Mouse (Mus musculus) MEL (cell line): ENCODE results near the gene Rnf10. TPM values are rescaled to one million over a fixed set of nuclear protein-coding genes. Genes with fewer than 3 reads are reported as not detected.

Experiments
- DNase-seq: peaks from one replicate; pipeline ENCODE4 v3.0.0; 2011; ENCODE audit warnings: low read depth, low spot score
- H3K27ac ChIP-seq: 2 replicates; pipeline ENCODE4 v1.5.1; 2012; ENCODE audit warnings: low read depth, mild to moderate bottlenecking, control low read depth, low read length, moderate library complexity; ENCODE audit not compliant: control insufficient read depth
- H3K27me3 ChIP-seq, 2 experiments: fragments of 150-350 bp in 1 of 2; sonication (generic) in 1 of 2; 2 replicates each; pipeline ENCODE4 v1.6.1; 2012; ENCODE audit warnings: low read length in 2 of 2, mild to moderate bottlenecking in 2 of 2, improper control_type of control experiment in 1 of 2, moderate library complexity in 1 of 2; ENCODE audit not compliant: insufficient read depth in 2 of 2, control insufficient read depth in 1 of 2
- H3K36me3 ChIP-seq, 2 experiments: 2 replicates each; pipeline ENCODE4 v1.6.1; 2012 to 2014; ENCODE audit warnings: low read length in 2 of 2, improper control_type of control experiment in 1 of 2, inconsistent platforms in 1 of 2, mild to moderate bottlenecking in 1 of 2; ENCODE audit not compliant: insufficient read depth in 2 of 2, control insufficient read depth in 1 of 2
- H3K4me1 ChIP-seq, 2 experiments: fragments of 150-350 bp in 1 of 2; sonication (generic) in 1 of 2; 2 replicates each; pipeline ENCODE4 v1.6.1; 2012; ENCODE audit warnings: low read length in 2 of 2, improper control_type of control experiment in 1 of 2, mild to moderate bottlenecking in 1 of 2; ENCODE audit not compliant: insufficient read depth in 2 of 2, control insufficient read depth in 1 of 2
- H3K4me3 ChIP-seq, 2 experiments: fragments of 150-350 bp in 1 of 2; sonication (generic) in 1 of 2; 2 replicates each; pipeline ENCODE4 v1.5.1; 2012; ENCODE audit warnings: low read depth in 2 of 2, low read length in 2 of 2, mild to moderate bottlenecking in 2 of 2, moderate library complexity in 2 of 2, control low read depth in 1 of 2, improper control_type of control experiment in 1 of 2; ENCODE audit not compliant: control insufficient read depth in 1 of 2, insufficient read depth in 1 of 2
- H3K79me2 ChIP-seq: 2 replicates; pipeline ENCODE4 v1.6.1; 2012; ENCODE audit warnings: mild to moderate bottlenecking, low read length, moderate library complexity; ENCODE audit not compliant: control insufficient read depth, poor library complexity, insufficient read depth
- H3K9ac ChIP-seq: 2 replicates; pipeline ENCODE4 v1.6.1; 2012; ENCODE audit warnings: low read depth, mild to moderate bottlenecking, control low read depth, low read length, moderate library complexity; ENCODE audit not compliant: control insufficient read depth, poor library complexity, severe bottlenecking
- H3K9me3 ChIP-seq: fragments of 150-350 bp; sonication (generic); replicated peaks from 2 replicates; pipeline ENCODE4 v1.6.1; 2012; ENCODE audit warnings: mild to moderate bottlenecking, low read length, improper control_type of control experiment, moderate library complexity; ENCODE audit not compliant: insufficient read depth
- BHLHE40 ChIP-seq: IDR thresholded peaks from 2 replicates; pipeline ENCODE4 v1.6.1; 2012; ENCODE audit warnings: low read depth, mild to moderate bottlenecking, inconsistent platforms, low read length, improper control_type of control experiment, borderline replicate concordance
- E2F4 ChIP-seq: IDR thresholded peaks from 2 replicates; pipeline ENCODE4 v1.6.1; 2011; ENCODE audit warnings: low read depth, low read length, improper control_type of control experiment, borderline replicate concordance
- EP300 ChIP-seq, 2 experiments: IDR thresholded peaks; 2 replicates each; pipeline ENCODE4 v1.6.1; 2011; ENCODE audit warnings: improper control_type of control experiment in 2 of 2, low read length in 2 of 2, low read depth in 1 of 2, mild to moderate bottlenecking in 1 of 2
- GATA1 ChIP-seq: IDR thresholded peaks from 2 replicates; pipeline ENCODE4 v1.6.1; 2011; ENCODE audit warnings: low read depth, low read length, improper control_type of control experiment
- JUND ChIP-seq: IDR thresholded peaks from 2 replicates; pipeline ENCODE4 v1.6.1; 2011; ENCODE audit warnings: low read depth, mild to moderate bottlenecking, improper control_type of control experiment, low read length
- MAX ChIP-seq: IDR thresholded peaks from 2 replicates; pipeline ENCODE4 v1.6.1; 2011; ENCODE audit warnings: low read length, improper control_type of control experiment
- MEF2A ChIP-seq: IDR thresholded peaks from 2 replicates; pipeline ENCODE4 v1.6.1; 2014; ENCODE audit warnings: low read depth, mild to moderate bottlenecking, inconsistent platforms, low read length, improper control_type of control experiment; ENCODE audit not compliant: poor library complexity, insufficient replicate concordance, severe bottlenecking; ENCODE audit errors: extremely low read depth
- MXI1 ChIP-seq: IDR thresholded peaks from 2 replicates; pipeline ENCODE4 v1.6.1; 2011; ENCODE audit warnings: mild to moderate bottlenecking, low read depth, low read length, improper control_type of control experiment
- MYC ChIP-seq: IDR thresholded peaks from 2 replicates; pipeline ENCODE4 v1.6.1; 2011; ENCODE audit warnings: low read depth, mild to moderate bottlenecking, low read length, improper control_type of control experiment, moderate library complexity
- NRF1 ChIP-seq: IDR thresholded peaks from 2 replicates; pipeline ENCODE4 v1.6.1; 2014; ENCODE audit warnings: low read depth, mild to moderate bottlenecking, inconsistent platforms, low read length, improper control_type of control experiment, moderate library complexity; ENCODE audit not compliant: poor library complexity, insufficient read depth, severe bottlenecking
- POLR2A ChIP-seq, 2 experiments: IDR thresholded peaks; 2 replicates each; pipeline ENCODE4 v1.6.1; 2011 to 2012; ENCODE audit warnings: low read length in 2 of 2, mild to moderate bottlenecking in 2 of 2, control low read depth in 1 of 2, improper control_type of control experiment in 1 of 2, low read depth in 1 of 2, moderate library complexity in 1 of 2; ENCODE audit not compliant: control insufficient read depth in 1 of 2, insufficient read depth in 1 of 2, poor library complexity in 1 of 2
- POLR2AphosphoS2 ChIP-seq: IDR thresholded peaks from 2 replicates; pipeline ENCODE4 v1.6.1; 2011; ENCODE audit warnings: low read length, improper control_type of control experiment
- RCOR1 ChIP-seq: IDR thresholded peaks from 2 replicates; pipeline ENCODE4 v1.6.1; 2012; ENCODE audit warnings: low read depth, mild to moderate bottlenecking, inconsistent platforms, low read length, improper control_type of control experiment
- SIN3A ChIP-seq: IDR thresholded peaks from 2 replicates; pipeline ENCODE4 v1.6.1; 2012; ENCODE audit warnings: low read length, improper control_type of control experiment, inconsistent platforms
- SMC3 ChIP-seq: IDR thresholded peaks from 2 replicates; pipeline ENCODE4 v1.6.1; 2011; ENCODE audit warnings: low read depth, low read length, improper control_type of control experiment
- TAL1 ChIP-seq: IDR thresholded peaks from 2 replicates; pipeline ENCODE4 v1.6.1; 2012; ENCODE audit warnings: mild to moderate bottlenecking, inconsistent platforms, low read length, moderate library complexity, mixed read lengths
- TBP ChIP-seq: IDR thresholded peaks from 2 replicates; pipeline ENCODE4 v1.8.0; 2011; ENCODE audit warnings: low read depth, low read length, improper control_type of control experiment
- TCF12 ChIP-seq: IDR thresholded peaks from 2 replicates; pipeline ENCODE4 v1.6.1; 2014; ENCODE audit warnings: low read depth, mild to moderate bottlenecking, inconsistent platforms, low read length, improper control_type of control experiment, moderate library complexity
- UBTF ChIP-seq: IDR thresholded peaks from 2 replicates; pipeline ENCODE4 v1.6.1; 2012; ENCODE audit warnings: low read depth, mild to moderate bottlenecking, inconsistent platforms, low read length, improper control_type of control experiment, moderate library complexity, borderline replicate concordance; ENCODE audit not compliant: insufficient read depth
- USF1 ChIP-seq: IDR thresholded peaks from 2 replicates; pipeline ENCODE4 v1.6.1; 2014; ENCODE audit warnings: low read depth, mild to moderate bottlenecking, inconsistent platforms, low read length, improper control_type of control experiment, moderate library complexity
- ZC3H11A ChIP-seq: IDR thresholded peaks from 2 replicates; pipeline ENCODE4 v1.6.1; 2012; ENCODE audit warnings: low read depth, mild to moderate bottlenecking, inconsistent platforms, low read length, improper control_type of control experiment
- ZMIZ1 ChIP-seq: IDR thresholded peaks from 2 replicates; pipeline ENCODE4 v1.6.1; 2012; ENCODE audit warnings: low read depth, mild to moderate bottlenecking, inconsistent platforms, low read length, improper control_type of control experiment, moderate library complexity
- polyA plus RNA-seq, 2 experiments: library from polyadenylated mRNA; stranded (reverse) in 1 of 2; unstranded in 1 of 2; fragments of >175 nt in 1 of 2; fragments of >200 nt in 1 of 2; gene quantifications; 2 replicates each; pipeline versions ENCODE4 v1.2.1 to v1.2.4; 2012; ENCODE audit warnings: low replicate concordance in 2 of 2, low read depth in 1 of 2; ENCODE audit not compliant: insufficient read length in 2 of 2, insufficient read depth in 1 of 2, missing spikeins in 1 of 2
- total RNA-seq: library from RNA; depleted of rRNA; stranded (reverse); fragments of 300-350 nt; gene quantifications from 2 replicates; pipeline ENCODE4 v1.2.3, GENCODE M21; 2012

The Rnf10 gene
- total and polyA plus RNA-seq, 3 experiments = 44.4 to 254 (median 165) TPM

GRCm38 (mm10) chr5:115319004-115319940, 46.6 kb upstream of the Rnf10 start (continued):
- TF ChIP-seq EP300 (IDR thresholded peaks at IDR 0.05; ENCODE audit: low read depth in 1 of 2, low read length in 2 of 2) = peak; percentile 27 to 48; a peak in 3 of 4 replicates
- peak; percentile 54; the same call in 1 of the 2 replicates for TF ChIP-seq ZMIZ1
- no peak for TF ChIP-seq NRF1
- TF ChIP-seq TCF12 = no peak
- TF ChIP-seq SMC3 = no peak
- no peak for TF ChIP-seq BHLHE40
- TF ChIP-seq MAX = peak; percentile 3; the same call in 1 of the 2 replicates
- peak; percentile 36; the same call in 1 of the 2 replicates for TF ChIP-seq RCOR1
- no peak for TF ChIP-seq ZC3H11A
- TF ChIP-seq MXI1 = peak; percentile 55; the same call in 1 of the 2 replicates

GRCm38 (mm10) chr5:115317645-115318328, 45.1 kb upstream of the Rnf10 start:
- no peak for TF ChIP-seq E2F4
- no peak for TF ChIP-seq MYC
- no peak for TF ChIP-seq POLR2A (IDR thresholded peaks at IDR 0.05; ENCODE audit: control insufficient read depth in 1 of 2, insufficient read depth in 1 of 2, low read depth in 1 of 2, low read length in 2 of 2, poor library complexity in 1 of 2)
- TF ChIP-seq USF1 = no peak
- no peak for TF ChIP-seq TBP
- no peak for TF ChIP-seq MAX
- TF ChIP-seq SIN3A = no peak
- no peak for TF ChIP-seq BHLHE40
- TF ChIP-seq JUND = no peak
- TF ChIP-seq GATA1 = no peak
- no peak for TF ChIP-seq UBTF
- TF ChIP-seq POLR2AphosphoS2 = no peak
- no peak for TF ChIP-seq MEF2A
- no peak for TF ChIP-seq TAL1
- H3K27me3 ChIP-seq = no peaks in the 10 kb centered on the region
- DNase-seq = no peak
- H3K4me3 ChIP-seq = no peak overlapping the region
- no peaks in the 10 kb centered on the region for H3K9me3 ChIP-seq
- H3K36me3 ChIP-seq = peaks cover 0 to 23% of the 10 kb centered on the region in 2 experiments; a peak in 2 of 4 replicates
- H3K4me1 ChIP-seq = peaks cover 3 to 25% of the 10 kb centered on the region in 2 experiments
- H3K79me2 ChIP-seq = no peaks in the 10 kb centered on the region
- H3K9ac ChIP-seq = no peak overlapping the region
- H3K27ac ChIP-seq = no peak overlapping the region
